Mouse (Mus musculus): Measurements from ENCODE around the gene Rdh16f1. TPM values are rescaled to one million over a fixed set of nuclear protein-coding genes. Genes with fewer than 3 reads are reported as not detected.

Gene Rdh16f1
- polyA plus RNA-seq, 1 experiment from 2014 or later, result not detected

Other genes with a start within 250 kb of the Rdh16f1 start
- gene Ndufa4l2, start 244.8 kb upstream of the Rdh16f1 start, polyA plus RNA-seq (2016; fragmentation: Nextera tagmentation; extraction: Ambion mirVana), result 2.6 and 2.9 TPM in 2 replicates
- 124 and 129 TPM in 2 replicates for gene Shmt2, start 237.3 kb upstream of the Rdh16f1 start, polyA plus RNA-seq (2016; fragmentation: Nextera tagmentation; extraction: Ambion mirVana)
- gene Nxph4, start 225.2 kb upstream of the Rdh16f1 start, polyA plus RNA-seq (2016; fragmentation: Nextera tagmentation; extraction: Ambion mirVana), result 3.0 and 9.5 TPM in 2 replicates
- gene Lrp1, start 138.6 kb upstream of the Rdh16f1 start, polyA plus RNA-seq (2016; fragmentation: Nextera tagmentation; extraction: Ambion mirVana), result 66.5 and 67.4 TPM in 2 replicates
- gene Stat6, start 116.8 kb upstream of the Rdh16f1 start, polyA plus RNA-seq (2016; fragmentation: Nextera tagmentation; extraction: Ambion mirVana), result 7.3 and 7.7 TPM in 2 replicates
- gene Nemp1, start 92.9 kb upstream of the Rdh16f1 start, polyA plus RNA-seq (2016; fragmentation: Nextera tagmentation; extraction: Ambion mirVana), result 9.9 and 10.0 TPM in 2 replicates
- gene Nab2, start 91.2 kb upstream of the Rdh16f1 start, polyA plus RNA-seq (2016; fragmentation: Nextera tagmentation; extraction: Ambion mirVana), result 5.6 and 6.2 TPM in 2 replicates
- gene Myo1a, start 54.6 kb upstream of the Rdh16f1 start, polyA plus RNA-seq (2016; fragmentation: Nextera tagmentation; extraction: Ambion mirVana), result 0.40 and 0.44 TPM in 2 replicates
- not detected in 2 replicates for gene Tac2, start 35.3 kb upstream of the Rdh16f1 start, polyA plus RNA-seq (2016; fragmentation: Nextera tagmentation; extraction: Ambion mirVana)
- gene Zbtb39, start 20.2 kb upstream of the Rdh16f1 start, polyA plus RNA-seq (2016; fragmentation: Nextera tagmentation; extraction: Ambion mirVana), result 4.4 and 5.3 TPM in 2 replicates
- 0.30 and 0.44 TPM in 2 replicates for gene Gpr182, start 8.1 kb upstream of the Rdh16f1 start, polyA plus RNA-seq (2016; fragmentation: Nextera tagmentation; extraction: Ambion mirVana)
- gene Rdh1, start 66 bp upstream of the Rdh16f1 start, polyA plus RNA-seq (2016; fragmentation: Nextera tagmentation; extraction: Ambion mirVana), result not detected in 2 replicates
- gene Rdh9, start 16.6 kb downstream of the Rdh16f1 start, polyA plus RNA-seq (2016; fragmentation: Nextera tagmentation; extraction: Ambion mirVana), result 0.15 and 0.20 TPM in 2 replicates
- not detected in 2 replicates for gene Rdh16, start 41.4 kb downstream of the Rdh16f1 start, polyA plus RNA-seq (2016; fragmentation: Nextera tagmentation; extraction: Ambion mirVana)
- not detected in 2 replicates for gene Rdh19, start 90.1 kb downstream of the Rdh16f1 start, polyA plus RNA-seq (2016; fragmentation: Nextera tagmentation; extraction: Ambion mirVana)
- not detected in 2 replicates for gene Rdh16f2, start 106.7 kb downstream of the Rdh16f1 start, polyA plus RNA-seq (2016; fragmentation: Nextera tagmentation; extraction: Ambion mirVana)
- not detected in 2 replicates for gene Rdh7, start 129.0 kb downstream of the Rdh16f1 start, polyA plus RNA-seq (2016; fragmentation: Nextera tagmentation; extraction: Ambion mirVana)
- not detected in 2 replicates for gene Sdr9c7, start 138.7 kb downstream of the Rdh16f1 start, polyA plus RNA-seq (2016; fragmentation: Nextera tagmentation; extraction: Ambion mirVana)
- not detected in 2 replicates for gene Hsd17b6, start 247.8 kb downstream of the Rdh16f1 start, polyA plus RNA-seq (2016; fragmentation: Nextera tagmentation; extraction: Ambion mirVana)

Measured in forebrain, embryonic 10.5 days (tissue).